Mouse (Mus musculus) liver, embryonic 14.5 days (tissue): ENCODE results near the gene Olfr823. TPM values are rescaled to one million over a fixed set of nuclear protein-coding genes. Genes with fewer than 3 reads are reported as not detected.
"Not testable (repeated sequence)": the region's sequence is repeated elsewhere in the genome, so short reads cannot be mapped to it uniquely, and the experiment has no call there.

Source experiments
- ATAC-seq: fragments of 200-750 bp; cut with Nextera tagmentation; 2 replicates; pipeline ENCODE4 v1.8.0; 2017; ENCODE audit warnings: moderate number of reproducible peaks, mild to moderate bottlenecking, moderate library complexity; ENCODE audit not compliant: insufficient read depth
- DNase-seq, 3 experiments: peaks; one replicate each; pipeline ENCODE4 v3.0.0-alpha.2; 2012 to 2013; ENCODE audit warnings: low read depth in 3 of 3, low spot score in 3 of 3
- H3K27ac ChIP-seq: fragments of 300-500 bp; sonication (generic); 2 replicates; pipeline ENCODE4 v1.5.1; 2014; ENCODE audit warnings: moderate library complexity, mild to moderate bottlenecking, control low read depth, inconsistent platforms
- H3K27me3 ChIP-seq: fragments of 300-500 bp; sonication (generic); 2 replicates; pipeline ENCODE4 v1.6.1; 2014; ENCODE audit warnings: mild to moderate bottlenecking, low read length, moderate library complexity; ENCODE audit not compliant: control insufficient read depth, insufficient read depth
- H3K36me3 ChIP-seq: fragments of 300-500 bp; sonication (generic); replicated peaks from 2 replicates; pipeline ENCODE4 v1.6.1; 2014; ENCODE audit warnings: low read depth; ENCODE audit not compliant: control insufficient read depth, insufficient read depth
- H3K4me1 ChIP-seq, 2 experiments: fragments of 200-500 bp in 1 of 2; fragments of 300-500 bp in 1 of 2; sonication (generic) in 1 of 2; replicated peaks; 2 replicates each; pipeline ENCODE4 v1.6.1; 2012 to 2014; ENCODE audit warnings: antibody characterized with exemption in 1 of 2, inconsistent platforms in 1 of 2, low read length in 1 of 2; ENCODE audit not compliant: control insufficient read depth in 2 of 2, insufficient read depth in 2 of 2
- H3K4me2 ChIP-seq: fragments of 300-500 bp; sonication (generic); 2 replicates; pipeline ENCODE4 v1.6.1; 2014; ENCODE audit warnings: low read depth, mild to moderate bottlenecking, control low read depth, moderate library complexity
- H3K4me3 ChIP-seq, 2 experiments: fragments of 200-500 bp in 1 of 2; fragments of 300-500 bp in 1 of 2; sonication (generic) in 1 of 2; 2 replicates each; pipeline ENCODE4 v1.5.1; 2012 to 2014; ENCODE audit warnings: low read depth in 2 of 2, low read length in 2 of 2, mild to moderate bottlenecking in 2 of 2, control low read depth in 1 of 2, inconsistent platforms in 1 of 2, moderate library complexity in 1 of 2; ENCODE audit not compliant: insufficient read depth in 1 of 2
- H3K9ac ChIP-seq: fragments of 300-500 bp; sonication (generic); replicated peaks from 2 replicates; pipeline ENCODE4 v1.6.1; 2014; ENCODE audit warnings: mild to moderate bottlenecking, control low read depth, moderate library complexity
- H3K9me3 ChIP-seq: fragments of 300-500 bp; sonication (generic); 2 replicates; pipeline ENCODE4 v1.6.1; 2016; ENCODE audit warnings: low read length, mixed read lengths; ENCODE audit not compliant: control insufficient read depth
- CTCF ChIP-seq: IDR thresholded peaks from 2 replicates; pipeline ENCODE4 v1.5.1; 2016; ENCODE audit warnings: antibody characterized with exemption, low read depth, control low read depth
- EP300 ChIP-seq: IDR thresholded peaks from 2 replicates; pipeline ENCODE4 v1.6.1; 2016; ENCODE audit warnings: antibody characterized with exemption, low read depth
- WGBS: fragments of 180-500 bp; shearing (Covaris S2); extraction: QIAGEN DNeasy Blood & Tissue Kit; methylation state at CpG from one replicate; pipeline ENCODE4 v1.1.7; 2014; ENCODE audit not compliant: insufficient replicate concordance; 5-methylcytosine and 5-hydroxymethylcytosine counted together
- polyA plus RNA-seq, 2 experiments: library from polyadenylated mRNA; depleted of rRNA in 1 of 2; stranded (reverse) in 1 of 2; unstranded in 1 of 2; fragments of >200 nt; fragmentation: Nextera tagmentation in 1 of 2; extraction: Ambion mirVana in 1 of 2; gene quantifications; 2 replicates each; pipeline versions ENCODE4 v1.2.1 to v1.2.3; 2012 to 2014

Olfr823 gene
- polyA plus RNA-seq (2012; rRNA removed) = not detected in 2 replicates
- not detected in 2 replicates for polyA plus RNA-seq (2014; fragmentation: Nextera tagmentation; extraction: Ambion mirVana)

DNA sequence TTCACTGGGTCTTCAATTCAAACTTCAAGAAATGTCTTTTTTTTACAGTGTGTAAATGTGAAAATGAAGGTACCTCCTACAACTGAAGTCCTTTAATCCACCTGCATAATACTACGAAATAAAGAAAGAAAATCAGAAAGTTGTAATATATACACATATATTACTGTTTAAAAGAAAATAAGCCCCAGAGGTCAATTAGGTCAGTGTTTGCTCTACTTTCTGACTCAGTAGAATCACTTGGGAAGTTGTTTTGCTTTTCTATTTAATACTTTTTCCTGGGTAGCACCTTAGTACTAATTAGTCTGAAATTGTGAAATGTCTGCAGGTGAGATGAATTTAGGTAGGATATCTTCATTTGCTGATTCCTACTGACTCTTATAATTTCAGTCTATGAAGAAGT, at the start of gene Olfr823:
TSS of gene Olfr823 (minus strand) at position 101 of the 400 bp plus-strand sequence.
- DNase-seq, H3K9ac ChIP-seq, H3K4me1 ChIP-seq, H3K36me3 ChIP-seq, H3K4me2 ChIP-seq, H3K9me3 ChIP-seq, H3K27ac ChIP-seq, H3K27me3 ChIP-seq, ATAC-seq, H3K4me3 ChIP-seq: not testable (repeated sequence)
- WGBS = 47% methylated on average over 1 of the region's 1 CpGs

GRCm38 (mm10) chr10:130144121-130144520, 28.9 kb upstream of the Olfr823 start:
- Histone ChIP-seq H3K9ac (no peak overlapping the region), H3K4me3 (no peak overlapping the region), H3K27ac (no peak overlapping the region), H3K9me3 (no peaks in the 10 kb centered on the region), H3K4me2 (no peak overlapping the region), H3K4me1 (no peaks in the 10 kb centered on the region), H3K36me3 (no peaks in the 10 kb centered on the region), H3K27me3 (no peaks in the 10 kb centered on the region)
- ATAC-seq (no peak), DNase-seq (no peak)
- TF ChIP-seq CTCF = no peak
- TF ChIP-seq EP300 = no peak
- 52% methylated on average over 5 of the region's 5 CpGs for WGBS

- H3K36me3 ChIP-seq, H3K9ac ChIP-seq, H3K9me3 ChIP-seq, H3K4me2 ChIP-seq, H3K4me3 ChIP-seq, H3K27me3 ChIP-seq, DNase-seq, H3K27ac ChIP-seq, ATAC-seq, H3K4me1 ChIP-seq: not testable (repeated sequence)
- WGBS = 59% methylated on average over 5 of the region's 5 CpGs
These were observed 27.3 kb upstream of the Olfr823 start for GRCm38 (mm10) chr10:130142481-130142880.

DNA sequence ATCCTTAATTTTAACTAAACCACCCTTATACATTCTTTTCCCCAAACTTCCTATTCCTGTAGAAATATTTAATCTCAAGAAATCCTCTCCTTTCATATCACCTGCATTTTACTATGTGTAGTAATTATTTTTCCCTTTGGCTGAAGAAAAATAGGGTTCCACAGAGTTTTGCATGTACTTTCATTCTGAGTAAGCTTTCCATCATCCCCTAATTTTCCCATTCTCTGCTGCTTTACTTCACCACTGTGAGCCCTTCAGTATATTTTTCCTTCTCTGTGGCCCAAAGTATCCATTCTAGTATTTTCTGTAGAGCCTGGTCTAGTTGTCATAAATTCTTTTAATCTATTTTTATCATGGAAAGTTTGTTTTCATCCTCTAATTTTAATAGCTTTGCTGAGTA, 19.6 kb upstream of the Olfr823 start:
- no peaks in the 10 kb centered on the region for H3K4me1 ChIP-seq
- no peak overlapping the region for H3K4me3 ChIP-seq
- DNase-seq (no peak), ATAC-seq (no peak)
- H3K27me3 ChIP-seq = no peaks in the 10 kb centered on the region
- no peak overlapping the region for H3K9ac ChIP-seq
- TF ChIP-seq EP300 (no peak), CTCF (no peak)
- no peaks in the 10 kb centered on the region for H3K36me3 ChIP-seq
- H3K4me2 ChIP-seq = no peak overlapping the region
- H3K9me3 ChIP-seq = no peaks in the 10 kb centered on the region
- H3K27ac ChIP-seq = no peak overlapping the region

- not testable (repeated sequence) for H3K27me3 ChIP-seq, ATAC-seq, H3K4me2 ChIP-seq, H3K4me3 ChIP-seq, H3K9ac ChIP-seq, H3K27ac ChIP-seq, H3K4me1 ChIP-seq, H3K9me3 ChIP-seq, DNase-seq, H3K36me3 ChIP-seq
These were observed 14.7 kb upstream of the Olfr823 start, which contains the start of gene Olfr824 for GRCm38 (mm10) chr10:130129900-130130299. Gene Olfr824, minus strand, starts transcription at chr10:130130000.

- not testable (repeated sequence) for ATAC-seq, H3K9ac ChIP-seq, H3K27me3 ChIP-seq, H3K36me3 ChIP-seq, H3K9me3 ChIP-seq, H3K4me3 ChIP-seq, H3K4me1 ChIP-seq, DNase-seq, H3K4me2 ChIP-seq, H3K27ac ChIP-seq
- WGBS = 50% methylated on average over 3 of the region's 3 CpGs
These were observed 862 bp upstream of the Olfr823 start for GRCm38 (mm10) chr10:130116045-130116444.
